In genomic region chr5:113155133-113155532, GRCm38 (mm10) we compare ENCODE assay signal across 9 mouse cellular contexts.
DNase-seq lines count a peak whose midpoint lies in the region; ATAC-seq and TF ChIP-seq lines count a peak whose summit lies in the region.
"Had no signal": no experiment of that assay in that cellular context is flagged by ENCODE, and none has a peak within 500 bp of the region (broad histone marks: within the 10 kb centered on the region; RNA-seq: fewer than 3 reads in every experiment).

No protein-coding gene starts in this region.

- H3K4me1 ChIP-seq in forebrain, embryonic 10.5 days, result peaks cover 74% of the 10 kb centered on the region
- peaks cover 52% of the 10 kb centered on the region for H3K4me1 ChIP-seq in forebrain, embryonic 13.5 days
- H3K4me1 ChIP-seq in heart, embryonic 10.5 days, result peaks cover 76% of the 10 kb centered on the region
- H3K4me1 ChIP-seq in spleen, adult 2 months (ENCODE audit: control insufficient read depth, insufficient read depth, insufficient read length), result peaks cover 21% of the 10 kb centered on the region; the same call in 1 of the 2 replicates

- DNase-seq in forebrain, embryonic 10.5 days (ENCODE audit: extremely low spot score, low spot score), result peak; percentile 78
- DNase-seq in adrenal gland, adult 2 months, result peak; percentile 79
- peak; percentile 84 for DNase-seq in embryo, embryonic 11 days
- peak; percentile 89 for DNase-seq in heart, embryonic 10.5 days (ENCODE audit: low spot score)
- DNase-seq in layer of hippocampus, postnatal 14 days (ENCODE audit: low spot score in 2 of 2), result peak; percentile 83
- DNase-seq in lung, postnatal 4 days, result peak; percentile 75 to 87
- DNase-seq in spleen, adult 2 months (ENCODE audit: low read depth in 1 of 2, low spot score in 2 of 2), result peak in 1 of 2 experiments; percentile 64

- WGBS in forebrain, embryonic 10.5 days, result 4% methylated on average over 8 of the region's 8 CpGs
- 5% methylated on average over 8 of the region's 8 CpGs for WGBS in forebrain, embryonic 13.5 days
- 4% methylated on average over 8 of the region's 8 CpGs for WGBS in heart, embryonic 10.5 days
- 11% methylated on average over 8 of the region's 8 CpGs for WGBS in spleen, adult 2 months

- no peak overlapping the region for H3K4me3 ChIP-seq in forebrain, embryonic 10.5 days
- no peak overlapping the region for H3K4me3 ChIP-seq in forebrain, embryonic 13.5 days
- no peak overlapping the region for H3K4me3 ChIP-seq in heart, embryonic 10.5 days
- no peak overlapping the region for H3K4me3 ChIP-seq in spleen, adult 2 months (ENCODE audit: extremely low read depth, insufficient read depth, insufficient read length)

- H3K27ac ChIP-seq in forebrain, embryonic 10.5 days, result 0 out of 2 replicates have a peak overlapping the region, but pooled peaks have one; percentile 11
- H3K27ac ChIP-seq in forebrain, embryonic 13.5 days, result no peak overlapping the region
- H3K27ac ChIP-seq in heart, embryonic 10.5 days, result 0 out of 2 replicates have a peak overlapping the region, but pooled peaks have one; percentile 6
- no peak overlapping the region for H3K27ac ChIP-seq in spleen, adult 2 months (ENCODE audit: insufficient read depth, low read length)
- H3K27ac ChIP-seq: macrophage had no signal

- no peak overlapping the region for H3K9ac ChIP-seq in forebrain, embryonic 13.5 days

- H3K27me3 ChIP-seq in forebrain, embryonic 10.5 days (ENCODE audit: poor library complexity, severe bottlenecking), result no peaks in the 10 kb centered on the region
- no peaks in the 10 kb centered on the region for H3K27me3 ChIP-seq in forebrain, embryonic 13.5 days
- H3K27me3 ChIP-seq in heart, embryonic 10.5 days (ENCODE audit: insufficient read depth, poor library complexity, severe bottlenecking), result no peaks in the 10 kb centered on the region
- no peaks in the 10 kb centered on the region for H3K27me3 ChIP-seq in spleen, adult 2 months (ENCODE audit: control insufficient read depth, insufficient read depth, low read length)

- H3K9me3 ChIP-seq in forebrain, embryonic 10.5 days, result no peaks in the 10 kb centered on the region
- no peaks in the 10 kb centered on the region for H3K9me3 ChIP-seq in forebrain, embryonic 13.5 days (replicated peaks)
- H3K9me3 ChIP-seq in heart, embryonic 10.5 days, result no peaks in the 10 kb centered on the region

- TF ChIP-seq POLR2A in spleen, adult 2 months (IDR thresholded peaks at IDR 0.05; ENCODE audit: low read depth, low read length), result no peak

- H3K36me3 ChIP-seq in forebrain, embryonic 10.5 days (replicated peaks), result no peaks in the 10 kb centered on the region
- H3K36me3 ChIP-seq in forebrain, embryonic 13.5 days (ENCODE audit: poor library complexity, severe bottlenecking), result no peaks in the 10 kb centered on the region
- H3K36me3 ChIP-seq in heart, embryonic 10.5 days, result no peaks in the 10 kb centered on the region
- H3K36me3 ChIP-seq in spleen, adult 2 months (ENCODE audit: control insufficient read depth, insufficient read depth, low read length), result no peaks in the 10 kb centered on the region

- TF ChIP-seq CTCF in spleen, adult 2 months (IDR thresholded peaks at IDR 0.05; ENCODE audit: extremely low read depth, insufficient read depth, insufficient read length, insufficient replicate concordance), result peak; percentile 87; the same call in 1 of the 2 replicates

- ATAC-seq in forebrain, embryonic 13.5 days, result no peak

- H3K4me2 ChIP-seq in forebrain, embryonic 13.5 days, result no peak overlapping the region

Comparison
In these comparisons a context has a peak if more than half of its experiments do, and no peak if none do; other contexts are left out.
1. H3K27ac ChIP-seq: peak in forebrain, embryonic 10.5 days (single experiment) and heart, embryonic 10.5 days (single experiment); none in forebrain, embryonic 13.5 days (single experiment) and spleen, adult 2 months (single experiment).